Mouse (Mus musculus) liver, embryonic 15.5 days (tissue): ENCODE measurements around the gene 1700057G04Rik. TPM values are rescaled to one million over a fixed set of nuclear protein-coding genes. Genes with fewer than 3 reads are reported as not detected.

ENCODE experiments used
- ATAC-seq: fragments of 200-750 bp; cut with Nextera tagmentation; 2 replicates; pipeline ENCODE4 v1.8.0; 2017; ENCODE audit warnings: moderate number of reproducible peaks, mild to moderate bottlenecking, moderate library complexity; ENCODE audit not compliant: insufficient read depth
- H3K27ac ChIP-seq: fragments of 300-500 bp; sonication (generic); replicated peaks from 2 replicates; pipeline ENCODE4 v1.5.1; 2015; ENCODE audit warnings: mild to moderate bottlenecking, inconsistent platforms
- H3K27me3 ChIP-seq: fragments of 300-500 bp; sonication (generic); 2 replicates; pipeline ENCODE4 v1.6.1; 2015; ENCODE audit warnings: mild to moderate bottlenecking, inconsistent platforms
- H3K36me3 ChIP-seq: fragments of 300-500 bp; sonication (generic); replicated peaks from 2 replicates; pipeline ENCODE4 v1.6.1; 2015; ENCODE audit warnings: moderate library complexity, mild to moderate bottlenecking, inconsistent platforms
- H3K4me1 ChIP-seq: fragments of 300-500 bp; sonication (generic); replicated peaks from 2 replicates; pipeline ENCODE4 v1.6.1; 2015; ENCODE audit warnings: inconsistent platforms
- H3K4me2 ChIP-seq: fragments of 300-500 bp; sonication (generic); 2 replicates; pipeline ENCODE4 v1.6.1; 2015; ENCODE audit warnings: moderate library complexity, mild to moderate bottlenecking, inconsistent platforms
- H3K4me3 ChIP-seq: fragments of 300-500 bp; sonication (generic); replicated peaks from 2 replicates; pipeline ENCODE4 v1.5.1; 2015; ENCODE audit warnings: mild to moderate bottlenecking, inconsistent platforms
- H3K9ac ChIP-seq: fragments of 300-500 bp; sonication (generic); 2 replicates; pipeline ENCODE4 v1.6.1; 2015; ENCODE audit warnings: moderate library complexity, mild to moderate bottlenecking, inconsistent platforms
- H3K9me3 ChIP-seq: fragments of 300-500 bp; sonication (generic); replicated peaks from 2 replicates; pipeline ENCODE4 v1.6.1; 2016; ENCODE audit warnings: inconsistent platforms
- WGBS: fragments of 180-500 bp; shearing (Covaris S2); methylation state at CpG from one replicate; pipeline ENCODE4 v1.1.7; 2015; ENCODE audit warnings: mixed read lengths; ENCODE audit not compliant: insufficient replicate concordance; 5-methylcytosine and 5-hydroxymethylcytosine counted together
- polyA plus RNA-seq: library from polyadenylated mRNA; unstranded; fragments of >200 nt; fragmentation: Nextera tagmentation; extraction: Ambion mirVana; gene quantifications from 2 replicates; pipeline ENCODE4 v1.2.1, GENCODE M21; 2015

Gene 1700057G04Rik
- polyA plus RNA-seq, 1 experiment from 2014 or later, result not detected

DNA sequence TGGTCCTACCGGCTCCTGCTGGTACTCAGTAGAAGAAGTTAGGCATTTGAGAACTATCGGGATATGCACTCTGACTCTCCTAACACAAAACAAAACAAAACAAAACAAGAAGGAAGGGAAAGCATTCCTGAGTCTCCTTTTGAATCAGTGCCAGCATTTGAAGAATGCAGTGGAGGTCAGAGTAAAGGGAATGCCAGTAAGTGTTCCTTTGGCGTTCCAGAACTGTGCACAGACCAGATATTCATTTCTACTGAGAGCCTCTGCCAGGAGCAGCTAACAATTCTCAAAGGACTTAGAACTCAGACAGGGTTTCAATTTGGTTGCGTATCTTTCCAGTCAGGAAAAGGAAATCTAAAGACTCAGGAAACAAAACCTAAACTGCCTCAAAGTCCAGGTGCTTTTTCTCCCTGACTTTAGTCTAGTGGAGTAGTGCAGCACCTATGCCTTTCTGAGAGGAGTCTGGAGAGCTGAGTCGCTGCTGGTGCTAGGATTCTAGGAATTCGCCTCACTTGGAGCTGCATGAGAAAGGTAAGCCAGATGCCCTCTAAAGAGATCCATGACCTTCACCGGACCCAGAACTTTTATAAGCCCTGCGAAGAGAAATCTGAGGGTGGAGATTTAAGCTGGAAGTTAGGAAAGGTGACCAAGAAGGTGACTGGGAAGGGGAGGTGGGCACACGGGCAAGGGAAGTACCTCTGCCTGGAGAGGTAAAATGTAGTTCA is 33.5 kb upstream of the 1700057G04Rik start, which contains the start of gene Plscr2:
Gene Plscr2, plus strand, starts transcription at position 117 of the 722 bp plus-strand sequence.
- Histone ChIP-seq H3K9me3 (no peaks in the 10 kb centered on the region), H3K9ac (no peak within 1 kb of the TSS), H3K4me3 (no peak within 1 kb of the TSS), H3K4me2 (no peak within 1 kb of the TSS), H3K27ac (0 out of 2 replicates have a peak within 1 kb of the TSS, but pooled peaks have one; percentile 19), H3K36me3 (peaks cover 3% of the 10 kb centered on the region), H3K27me3 (no peaks in the 10 kb centered on the region), H3K4me1 (peaks cover 28% of the 10 kb centered on the region)
- ATAC-seq, result no peak
- WGBS, result 62% methylated on average over 9 of the region's 9 CpGs

DNA sequence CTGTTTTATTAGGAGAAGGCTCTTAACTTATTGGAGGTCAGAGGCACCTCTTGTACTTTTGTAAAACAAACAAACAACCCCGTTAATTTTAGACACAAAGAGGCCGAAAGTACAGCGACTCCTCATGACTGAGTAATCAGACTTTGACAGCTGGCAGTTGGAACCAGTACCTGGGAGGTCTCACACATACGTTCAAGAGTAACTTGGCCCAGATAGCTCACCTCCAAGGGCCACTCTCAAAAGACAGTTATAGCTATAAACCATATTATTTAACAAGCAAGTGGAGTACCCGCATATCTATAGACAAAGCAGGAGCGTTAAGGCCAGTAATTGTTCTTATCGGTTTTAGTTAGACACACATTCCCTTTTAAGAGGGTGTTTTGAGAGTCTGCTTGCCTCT is 32.8 kb upstream of the 1700057G04Rik start:
- no peak overlapping the region for H3K4me2 ChIP-seq
- ATAC-seq, result peak; percentile 28; the same call in 1 of the 2 replicates
- WGBS, result 36% methylated on average over 7 of the region's 7 CpGs
- H3K9me3 ChIP-seq, result no peaks in the 10 kb centered on the region
- no peaks in the 10 kb centered on the region for H3K27me3 ChIP-seq
- H3K9ac ChIP-seq, result no peak overlapping the region
- H3K4me1 ChIP-seq, result peaks cover 28% of the 10 kb centered on the region
- H3K4me3 ChIP-seq, result no peak overlapping the region
- no peaks in the 10 kb centered on the region for H3K36me3 ChIP-seq
- no peak overlapping the region for H3K27ac ChIP-seq

DNA sequence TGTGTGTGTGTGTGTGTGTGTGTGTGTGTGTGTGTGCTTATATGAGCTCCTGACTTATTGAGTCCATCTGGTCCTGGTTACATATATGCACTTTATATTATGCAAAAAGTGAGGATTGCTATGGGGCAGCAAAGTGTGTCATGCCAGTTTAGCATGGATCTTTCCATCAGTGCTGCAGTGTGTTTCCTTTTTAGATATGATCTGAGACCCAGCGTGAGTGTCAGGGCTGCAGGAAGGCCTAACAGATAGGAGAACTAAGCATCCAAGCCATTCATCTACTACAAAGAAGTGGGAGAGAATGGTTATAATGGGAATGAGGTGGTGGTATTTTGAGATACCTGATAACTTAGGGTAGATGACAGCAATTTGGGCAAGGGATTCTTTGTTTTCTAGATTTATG is 29.1 kb upstream of the 1700057G04Rik start:
- WGBS, result 29% methylated on average over 1 of the region's 1 CpGs

DNA sequence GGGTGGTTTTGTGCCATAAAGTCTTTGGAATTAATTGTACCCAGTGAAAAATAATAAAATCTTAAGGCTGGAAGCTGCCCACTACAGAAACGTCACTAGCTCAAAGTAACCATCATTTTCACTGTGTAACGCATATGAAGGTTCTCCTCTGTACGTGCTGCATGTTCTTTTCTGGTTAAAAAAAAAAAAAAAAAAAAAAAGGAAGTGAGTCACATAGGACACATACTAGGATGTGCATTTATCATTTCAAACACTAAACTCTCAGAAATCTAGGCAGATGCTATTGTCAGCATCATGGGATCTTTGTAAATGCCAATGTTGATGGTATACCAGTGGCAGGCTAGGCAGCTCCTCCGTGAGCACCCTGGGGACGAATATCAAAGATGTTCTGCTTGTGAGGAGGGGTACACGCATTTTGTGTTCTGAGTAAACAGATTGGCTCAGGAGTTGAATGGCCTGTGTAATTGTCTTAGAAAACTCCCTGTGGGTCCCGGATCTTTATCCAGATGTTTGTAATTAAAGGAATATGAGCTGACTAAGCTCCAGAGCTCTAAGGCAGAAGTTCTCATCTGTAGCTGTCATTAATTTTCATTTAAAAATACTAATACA is 26.5 kb upstream of the 1700057G04Rik start:
- Histone ChIP-seq H3K4me2 (no peak overlapping the region), H3K27me3 (no peaks in the 10 kb centered on the region), H3K27ac (no peak overlapping the region), H3K36me3 (no peaks in the 10 kb centered on the region), H3K9ac (no peak overlapping the region), H3K4me1 (no peaks in the 10 kb centered on the region), H3K4me3 (no peak overlapping the region), H3K9me3 (no peaks in the 10 kb centered on the region)
- ATAC-seq, result no peak
- WGBS, result 53% methylated on average over 7 of the region's 7 CpGs

More for the DNA sequence above, 29.1 kb upstream of the 1700057G04Rik start:
- Histone ChIP-seq H3K27ac (no peak overlapping the region), H3K9me3 (no peaks in the 10 kb centered on the region), H3K4me1 (peaks cover 12% of the 10 kb centered on the region; the same call in 1 of the 2 replicates), H3K27me3 (no peaks in the 10 kb centered on the region), H3K4me2 (no peak overlapping the region), H3K9ac (no peak overlapping the region), H3K4me3 (no peak overlapping the region), H3K36me3 (no peaks in the 10 kb centered on the region)
- ATAC-seq, result no peak

DNA sequence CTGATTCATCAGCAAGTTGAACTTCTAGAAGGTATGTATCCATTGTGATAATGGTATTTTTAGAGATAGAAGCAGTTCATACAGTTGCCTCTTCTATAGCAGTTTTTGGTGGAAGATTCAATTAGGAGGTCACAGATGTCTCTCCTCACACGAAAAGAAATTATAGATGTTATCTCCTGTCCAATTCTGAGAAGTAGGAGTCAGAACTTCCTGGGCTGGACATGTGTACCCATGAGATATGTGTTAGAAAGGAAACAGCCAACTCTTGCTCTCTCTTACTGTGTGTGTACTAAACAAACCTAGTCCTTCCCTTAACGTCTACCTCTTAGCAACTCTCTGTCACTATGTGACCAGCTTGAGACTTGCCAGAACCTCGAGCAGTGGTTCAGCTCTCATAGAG is 19.5 kb upstream of the 1700057G04Rik start:
- peak; percentile 52; the same call in 1 of the 2 replicates for ATAC-seq
- no peak overlapping the region for H3K4me2 ChIP-seq

DNA sequence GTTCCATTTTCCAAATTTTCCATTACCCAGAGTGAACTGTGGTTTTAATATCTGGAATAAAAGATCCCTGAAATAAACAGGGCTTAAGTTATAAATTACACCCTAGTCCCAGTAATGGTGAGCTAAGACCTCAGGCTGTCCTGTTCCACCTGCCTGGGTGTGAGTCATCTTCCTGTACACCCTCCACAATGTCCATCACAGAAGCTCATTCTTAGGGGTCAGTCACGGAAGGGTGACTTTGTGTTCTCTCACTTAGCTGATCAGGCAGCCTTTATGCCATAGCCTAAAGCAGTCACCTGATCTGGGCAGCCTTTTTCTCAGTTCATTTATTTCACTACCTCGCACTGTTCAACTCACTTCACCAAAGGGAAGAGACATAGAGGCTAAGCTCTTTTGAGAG is 17.0 kb upstream of the 1700057G04Rik start:
- Histone ChIP-seq H3K4me3 (no peak overlapping the region), H3K4me1 (no peaks in the 10 kb centered on the region), H3K9ac (no peak overlapping the region), H3K9me3 (no peaks in the 10 kb centered on the region), H3K4me2 (no peak overlapping the region), H3K27me3 (no peaks in the 10 kb centered on the region), H3K36me3 (no peaks in the 10 kb centered on the region), H3K27ac (no peak overlapping the region)
- ATAC-seq, result no peak
- 72% methylated on average over 2 of the region's 2 CpGs for WGBS

More for the DNA sequence above, 19.5 kb upstream of the 1700057G04Rik start:
- H3K4me1 ChIP-seq, result no peaks in the 10 kb centered on the region
- WGBS, result 9% methylated on average over 3 of the region's 3 CpGs
- no peaks in the 10 kb centered on the region for H3K9me3 ChIP-seq
- H3K27ac ChIP-seq, result no peak overlapping the region
- no peaks in the 10 kb centered on the region for H3K27me3 ChIP-seq
- H3K4me3 ChIP-seq, result no peak overlapping the region
- H3K9ac ChIP-seq, result no peak overlapping the region
- H3K36me3 ChIP-seq, result no peaks in the 10 kb centered on the region

DNA sequence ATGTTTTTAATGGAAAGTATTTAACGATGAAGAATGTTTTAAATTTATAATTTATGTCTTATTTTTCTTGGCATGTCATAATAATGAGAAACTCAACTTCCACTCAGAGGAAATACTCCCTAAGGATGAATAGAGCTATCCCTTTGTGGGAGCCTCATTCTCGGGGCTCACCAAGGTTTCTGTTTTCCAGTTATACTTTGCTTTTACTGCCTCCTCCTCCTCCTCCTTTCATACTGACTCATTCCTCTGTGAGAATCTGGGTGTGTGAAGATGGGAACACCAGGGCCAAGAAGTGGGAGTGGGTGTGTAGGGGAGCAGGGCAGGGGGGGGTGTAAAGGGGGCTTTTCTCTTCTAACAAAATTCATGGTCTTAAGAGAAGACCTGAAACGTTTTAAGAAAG is 16.3 kb upstream of the 1700057G04Rik start:
- 61% methylated on average over 3 of the region's 3 CpGs for WGBS
- Histone ChIP-seq H3K36me3 (no peaks in the 10 kb centered on the region), H3K4me2 (no peak overlapping the region), H3K4me1 (no peaks in the 10 kb centered on the region), H3K9ac (no peak overlapping the region), H3K4me3 (no peak overlapping the region), H3K27me3 (no peaks in the 10 kb centered on the region), H3K27ac (no peak overlapping the region), H3K9me3 (no peaks in the 10 kb centered on the region)
- ATAC-seq, result no peak

DNA sequence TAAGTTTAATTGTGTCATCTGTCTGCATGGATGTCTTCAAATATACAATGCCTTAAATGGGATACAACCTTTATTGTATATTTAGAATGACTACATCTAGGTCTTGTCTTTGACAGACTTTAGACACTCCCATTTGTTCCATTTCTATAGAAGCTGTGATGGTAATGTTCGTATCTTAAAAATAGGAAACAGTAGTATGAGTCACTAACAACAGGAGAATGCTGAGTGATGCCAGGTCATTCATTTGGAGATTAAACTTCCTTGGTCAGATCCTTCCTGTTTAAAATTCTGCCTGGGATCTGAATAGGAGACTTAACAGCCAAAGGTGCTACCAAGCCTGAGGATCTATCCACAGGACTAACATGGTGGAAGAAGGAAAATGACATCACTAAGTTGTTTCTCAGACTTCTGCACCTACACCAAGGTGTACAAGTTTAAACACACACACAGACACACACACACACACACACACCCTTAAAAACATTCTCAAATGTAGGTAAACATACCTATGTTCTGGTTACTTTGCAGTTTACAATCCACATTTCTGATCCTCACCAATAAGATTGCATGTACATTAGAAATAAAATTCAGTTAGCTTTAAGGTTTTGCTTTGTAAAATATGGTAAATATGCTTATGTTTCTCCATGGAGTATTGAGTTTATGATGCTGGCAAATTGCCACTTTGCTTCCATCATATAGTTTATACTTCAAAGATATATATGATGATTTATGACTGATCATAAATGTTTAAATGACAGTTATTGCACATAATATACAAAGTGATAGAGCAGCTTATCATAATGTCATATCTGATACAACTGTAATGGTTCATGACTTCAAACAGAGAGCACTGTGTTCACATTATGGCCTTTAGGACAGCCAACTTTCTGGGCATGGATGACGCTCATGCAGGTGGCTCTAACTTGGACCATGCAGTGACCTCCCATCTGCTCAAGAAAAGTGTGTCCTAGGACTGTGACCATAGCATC is 15.3 kb upstream of the 1700057G04Rik start:
- H3K4me2 ChIP-seq, result no peak overlapping the region
- no peak overlapping the region for H3K9ac ChIP-seq
- no peaks in the 10 kb centered on the region for H3K27me3 ChIP-seq
- no peaks in the 10 kb centered on the region for H3K9me3 ChIP-seq
- no peaks in the 10 kb centered on the region for H3K36me3 ChIP-seq
- 68% methylated on average over 2 of the region's 2 CpGs for WGBS
- no peak for ATAC-seq
- no peak overlapping the region for H3K27ac ChIP-seq
- no peak overlapping the region for H3K4me3 ChIP-seq
- H3K4me1 ChIP-seq, result no peaks in the 10 kb centered on the region

DNA sequence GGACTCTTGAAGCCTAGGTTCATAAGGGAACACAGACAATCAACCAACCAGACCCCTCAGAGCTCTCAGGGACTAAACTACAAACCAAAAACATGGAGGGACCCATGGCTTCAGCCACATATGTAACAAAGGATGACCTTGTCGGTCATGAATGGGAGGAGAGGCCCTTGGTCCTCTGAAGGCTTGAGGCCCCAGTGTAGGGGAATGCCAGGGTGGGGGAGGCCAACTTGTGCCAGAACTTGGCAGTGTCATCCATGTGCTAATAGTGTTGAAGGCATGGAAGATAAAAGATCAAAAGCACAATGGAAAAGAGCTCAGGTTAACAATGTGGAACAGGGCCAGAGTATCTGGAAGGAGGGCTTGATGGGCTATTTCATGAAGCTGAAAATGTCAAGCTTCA is 10.9 kb upstream of the 1700057G04Rik start:
- no peak overlapping the region for H3K4me3 ChIP-seq
- WGBS, result 59% methylated on average over 1 of the region's 1 CpGs

DNA sequence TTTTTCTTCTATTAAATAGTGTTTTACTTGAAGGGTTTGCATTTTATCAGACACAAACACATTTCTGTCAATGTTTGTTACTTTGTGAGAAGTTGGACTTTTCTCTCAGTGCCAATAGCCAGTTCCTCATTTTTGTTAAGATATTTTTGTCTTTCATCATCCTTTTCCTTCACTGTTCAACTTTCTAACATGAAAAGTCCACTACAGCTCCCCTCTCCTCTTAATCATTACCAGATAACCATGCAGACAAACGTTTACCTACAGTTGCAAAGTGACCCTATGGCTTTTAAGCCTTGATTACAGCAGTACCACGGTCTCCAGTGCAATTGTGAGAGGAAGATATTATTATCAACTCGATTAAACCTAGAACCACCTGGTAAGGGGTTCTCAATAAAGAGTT is 8.0 kb upstream of the 1700057G04Rik start:
- WGBS, result 14% methylated on average over 3 of the region's 3 CpGs
- Histone ChIP-seq H3K4me2 (no peak overlapping the region), H3K36me3 (no peaks in the 10 kb centered on the region), H3K4me3 (no peak overlapping the region), H3K9me3 (no peaks in the 10 kb centered on the region), H3K27me3 (no peaks in the 10 kb centered on the region), H3K27ac (no peak overlapping the region), H3K4me1 (no peaks in the 10 kb centered on the region), H3K9ac (no peak overlapping the region)
- ATAC-seq, result no peak

More for the DNA sequence above, 10.9 kb upstream of the 1700057G04Rik start:
- Histone ChIP-seq H3K27me3 (no peaks in the 10 kb centered on the region), H3K4me2 (no peak overlapping the region), H3K9me3 (no peaks in the 10 kb centered on the region), H3K9ac (no peak overlapping the region), H3K4me1 (no peaks in the 10 kb centered on the region), H3K27ac (no peak overlapping the region), H3K36me3 (no peaks in the 10 kb centered on the region)
- ATAC-seq, result no peak

DNA sequence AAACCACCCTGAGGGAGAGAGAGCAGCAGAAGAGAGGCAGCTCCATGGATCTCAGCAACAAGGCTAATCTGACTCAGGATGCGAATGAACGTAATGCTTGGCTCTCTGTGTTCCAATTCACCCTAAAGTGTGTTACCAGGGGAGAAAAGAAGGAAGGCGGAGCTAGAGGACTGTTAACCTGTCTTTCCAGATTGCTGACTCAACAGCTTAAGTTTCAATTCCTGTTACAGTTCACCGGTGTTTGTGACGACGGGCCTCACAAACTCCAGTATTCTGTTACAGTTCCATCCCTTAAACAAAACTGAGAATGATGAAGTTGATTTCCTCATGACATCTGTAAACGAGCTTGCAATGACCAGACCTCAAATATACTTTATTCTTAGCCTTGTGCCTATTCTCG is 4.1 kb upstream of the 1700057G04Rik start:
- 64% methylated on average over 8 of the region's 8 CpGs for WGBS
- H3K9ac ChIP-seq, result no peak overlapping the region
- H3K36me3 ChIP-seq, result no peaks in the 10 kb centered on the region
- no peak overlapping the region for H3K4me2 ChIP-seq
- no peak for ATAC-seq
- H3K27me3 ChIP-seq, result no peaks in the 10 kb centered on the region
- no peaks in the 10 kb centered on the region for H3K4me1 ChIP-seq
- no peaks in the 10 kb centered on the region for H3K9me3 ChIP-seq
- no peak overlapping the region for H3K27ac ChIP-seq
- H3K4me3 ChIP-seq, result no peak overlapping the region
